Mouse (Mus musculus): Measurements from ENCODE around the gene Gm10961.
"Not testable (repeated sequence)": the region's sequence is repeated elsewhere in the genome, so short reads cannot be mapped to it uniquely, and the experiment has no call there.

Gm10961 gene

DNA sequence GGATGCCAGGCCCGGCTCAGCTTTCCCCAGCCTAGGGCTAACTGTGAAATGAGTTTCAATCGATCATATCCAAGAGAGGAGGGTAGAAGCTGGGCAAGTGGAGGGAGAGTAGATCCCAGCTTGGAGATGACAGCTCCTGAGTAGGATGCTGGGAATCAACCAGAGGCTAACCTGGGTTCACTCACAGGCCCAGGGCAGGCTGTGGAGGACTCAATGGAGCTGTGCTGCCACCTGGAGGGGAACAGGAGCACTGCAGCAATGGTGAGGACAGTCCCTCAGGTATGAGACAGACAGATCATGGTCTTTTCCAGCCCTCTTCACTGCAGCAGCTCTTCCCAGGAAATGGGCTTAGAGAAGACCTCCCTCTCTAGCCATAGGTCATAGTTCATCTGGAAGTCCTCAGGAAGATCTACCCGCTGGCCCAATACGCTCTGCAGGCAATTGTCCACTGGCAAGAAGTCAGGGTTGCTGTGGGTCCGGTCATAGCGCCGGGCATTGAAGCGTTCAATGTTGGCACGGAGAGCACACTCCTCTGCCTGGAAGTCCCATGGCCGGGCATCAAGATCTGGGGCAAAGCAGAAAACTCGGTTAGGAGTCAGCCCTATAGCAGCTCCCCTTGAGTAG lies 18.1 kb upstream of the Gm10961 start:
- in situ Hi-C loops (cut with MboI, MseI): no loop called here

DNA sequence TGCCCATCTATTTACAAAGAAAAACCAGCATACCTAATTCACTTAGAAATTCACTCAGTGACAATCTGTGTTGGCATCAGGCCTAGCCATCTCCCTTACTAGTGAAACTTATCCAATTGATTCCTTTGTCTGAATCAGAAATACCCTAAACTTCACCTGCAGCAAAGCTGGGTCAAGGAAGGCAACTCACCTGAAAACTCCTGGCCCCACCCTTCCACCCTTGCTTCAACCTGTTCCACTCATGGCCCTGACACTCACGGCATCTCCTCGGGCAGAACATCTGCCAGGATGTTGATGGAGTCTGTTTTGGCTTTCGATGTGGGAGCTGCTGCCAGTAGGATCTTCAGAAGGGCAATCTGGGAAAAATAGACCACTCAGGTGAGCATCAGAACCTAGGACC lies 13.3 kb upstream of the Gm10961 start:
- in situ Hi-C loops (cut with MboI, MseI): no loop called here

DNA sequence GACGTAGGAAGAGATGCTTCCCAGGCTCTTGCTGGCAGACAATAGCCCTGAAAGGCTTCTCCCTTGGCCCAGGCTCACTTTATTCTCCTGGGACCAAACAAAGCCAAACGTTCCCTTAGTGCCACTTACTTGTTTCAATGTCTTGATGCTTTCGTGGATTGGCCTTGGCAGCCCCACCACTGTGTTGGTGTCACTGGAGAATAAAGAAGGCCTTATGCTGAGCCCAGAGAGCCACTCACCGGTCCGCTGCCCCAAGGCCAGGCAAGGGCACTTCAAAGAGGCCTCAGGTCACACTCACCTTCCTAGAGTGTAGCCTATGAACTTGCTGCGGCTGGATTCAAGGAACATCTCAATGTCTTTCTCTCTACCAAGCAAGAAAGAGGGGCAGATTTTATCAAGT lies 11.2 kb upstream of the Gm10961 start:
- in situ Hi-C loops (cut with MboI, MseI): no loop called here

DNA sequence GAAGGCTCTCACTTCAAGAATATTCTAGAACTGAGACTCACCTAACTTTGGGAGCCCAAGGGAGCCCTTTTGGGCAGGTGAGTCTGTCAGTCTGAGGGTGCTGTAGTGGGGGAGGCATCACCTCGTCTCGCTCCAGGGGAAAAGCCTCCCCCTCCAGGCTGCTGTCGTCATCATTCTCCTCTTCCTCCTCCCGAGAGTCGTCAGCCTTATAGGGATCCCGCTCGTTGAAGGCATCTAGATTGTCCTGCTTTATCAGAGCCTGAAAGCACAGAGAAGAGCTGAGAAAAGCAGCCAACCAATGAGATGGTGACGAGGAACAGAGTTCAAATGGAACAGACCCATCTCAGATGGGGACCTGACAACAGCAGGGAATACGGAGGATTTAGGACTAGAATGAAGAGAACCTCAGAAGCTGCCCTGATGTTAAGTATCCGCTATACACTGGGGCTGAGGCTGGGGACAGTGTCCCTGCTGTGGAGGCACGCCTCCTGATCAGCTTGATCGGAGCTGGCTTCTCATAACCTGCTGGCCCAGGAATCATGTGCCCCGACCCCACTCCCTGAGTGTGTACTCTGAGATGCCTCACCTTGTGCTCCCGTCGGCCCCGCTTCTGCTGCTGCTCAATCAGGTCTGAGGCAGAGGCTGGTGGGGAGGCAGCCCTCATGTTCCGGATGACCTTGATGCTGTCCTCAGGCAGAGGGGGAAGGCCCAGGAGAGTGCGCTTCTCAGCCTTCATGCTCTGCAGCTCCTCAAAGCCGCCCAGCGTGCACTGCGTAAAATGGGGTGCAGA lies 9.6 kb upstream of the Gm10961 start:
- in situ Hi-C loops (cut with MboI, MseI): no loop called here

DNA sequence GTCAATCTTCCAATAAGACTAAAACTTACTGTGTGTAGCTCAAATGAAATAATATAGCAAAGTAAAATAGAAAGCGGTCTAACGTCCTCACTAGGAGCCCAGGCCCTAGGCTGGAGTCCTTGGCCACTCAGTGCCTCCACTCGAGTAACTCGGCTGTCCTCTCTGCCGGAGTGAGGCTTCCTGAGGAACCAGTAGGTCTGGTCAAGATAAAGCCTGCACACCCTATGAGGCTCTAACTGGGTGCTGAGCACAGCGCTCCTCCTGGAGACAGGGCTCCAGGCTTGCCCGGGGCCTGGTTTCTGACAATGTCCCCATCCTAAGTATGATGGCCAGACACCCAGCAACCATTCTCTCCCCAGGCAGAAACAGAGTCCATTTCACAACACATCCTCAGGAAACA lies 8.6 kb upstream of the Gm10961 start:
- in situ Hi-C loops (cut with MboI, MseI): no loop called here

DNA sequence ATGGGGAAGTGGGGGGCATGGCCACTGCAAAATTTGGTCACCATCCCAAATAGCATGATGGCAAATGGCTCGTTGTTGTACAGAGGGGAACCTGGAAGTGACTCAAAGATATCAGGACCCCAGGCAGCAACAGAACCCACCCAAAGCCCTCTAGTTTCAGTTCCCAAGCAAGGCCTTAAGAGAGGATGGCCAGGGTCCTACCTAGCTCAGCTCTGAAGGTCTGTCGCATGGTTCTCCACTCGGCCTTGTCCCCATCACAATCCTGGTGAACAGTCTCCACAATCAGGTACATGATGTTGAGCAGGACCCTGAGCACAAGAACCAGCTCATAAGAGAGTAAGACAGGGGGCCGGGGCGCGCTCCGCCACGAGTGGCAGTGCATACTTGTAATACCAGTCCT lies 6.7 kb upstream of the Gm10961 start:
- in situ Hi-C loops (cut with MboI, MseI): no loop called here

DNA sequence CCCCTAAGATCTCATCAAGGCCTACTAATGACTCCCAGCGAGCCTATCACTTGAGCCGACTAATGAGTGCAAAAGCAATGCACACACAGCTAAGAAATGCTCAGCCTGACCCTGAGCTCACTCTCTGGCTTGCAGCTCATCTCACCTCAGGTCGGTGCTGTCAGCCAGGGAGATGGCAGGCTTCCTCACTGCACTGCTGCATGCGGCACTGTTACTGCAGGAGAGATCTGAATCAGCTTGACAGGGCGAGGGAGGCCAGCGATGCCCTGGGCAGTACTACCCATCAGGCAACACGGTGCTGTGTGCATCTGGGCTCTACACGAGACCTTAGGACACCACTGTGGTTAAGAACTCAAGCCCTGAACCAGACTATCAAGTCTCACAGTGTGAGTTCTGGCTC lies 5.6 kb upstream of the Gm10961 start:
- in situ Hi-C loops (cut with MboI, MseI): no loop called here

DNA sequence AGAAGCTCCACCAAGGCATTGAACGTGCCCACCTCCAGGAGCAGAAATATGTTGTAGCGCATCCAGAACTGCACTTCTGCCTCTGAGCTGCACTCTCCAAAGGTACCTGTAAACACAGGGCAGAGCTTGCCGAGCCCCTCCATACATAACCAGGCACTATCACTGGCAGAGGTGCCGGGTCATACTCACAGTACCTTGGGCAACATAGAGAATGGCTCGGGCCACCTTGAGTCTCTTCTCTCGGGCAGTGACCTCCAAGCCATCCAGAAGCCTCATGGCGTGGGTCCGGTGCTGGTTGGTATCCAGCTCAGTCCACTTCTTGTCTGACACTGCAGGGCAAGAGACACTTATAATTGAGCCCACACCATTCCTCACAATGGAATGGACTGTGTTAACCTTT lies 4.4 kb upstream of the Gm10961 start:
- in situ Hi-C loops (cut with MboI, MseI): no loop called here

DNA sequence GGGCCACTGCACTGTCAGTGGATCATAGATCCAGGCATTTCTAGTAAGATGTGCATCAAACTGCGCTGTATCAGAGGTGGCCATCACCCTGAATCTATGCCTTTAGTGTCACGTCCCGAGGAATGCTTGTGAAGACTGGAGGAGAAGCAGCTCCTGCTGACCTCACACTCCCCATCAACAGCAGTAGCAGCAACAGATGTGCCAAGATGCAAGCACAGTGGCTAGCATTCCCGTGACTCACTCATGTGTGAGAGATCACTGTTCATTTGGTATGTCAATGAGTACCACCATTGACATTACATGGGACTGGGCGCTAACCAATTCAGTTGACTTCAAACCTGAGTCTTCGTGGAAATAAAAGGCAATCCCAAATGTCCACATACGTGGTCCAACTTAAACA lies 3.5 kb upstream of the Gm10961 start:
- in situ Hi-C loops (cut with MboI, MseI): no loop called here

DNA sequence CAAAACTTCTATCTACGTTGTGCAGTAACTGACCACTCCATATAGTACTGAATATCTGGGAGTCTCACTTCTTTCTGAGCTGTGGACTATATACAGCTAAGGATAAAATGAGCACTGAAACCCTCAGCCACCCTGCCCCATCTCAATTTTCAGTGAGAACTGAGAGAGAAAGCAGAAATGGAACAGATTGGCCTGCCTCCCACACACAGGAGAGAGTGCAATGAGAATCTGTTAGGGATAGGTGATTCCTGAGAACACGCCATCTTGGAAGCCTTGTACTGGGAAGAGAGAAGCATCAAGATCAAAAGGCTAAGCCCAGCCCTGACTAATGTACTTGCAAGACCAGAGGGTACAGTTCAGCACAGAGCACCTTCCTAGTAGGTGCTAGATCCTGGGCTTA lies 2.6 kb upstream of the Gm10961 start:
- in situ Hi-C loops (cut with MboI, MseI): no loop called here

DNA sequence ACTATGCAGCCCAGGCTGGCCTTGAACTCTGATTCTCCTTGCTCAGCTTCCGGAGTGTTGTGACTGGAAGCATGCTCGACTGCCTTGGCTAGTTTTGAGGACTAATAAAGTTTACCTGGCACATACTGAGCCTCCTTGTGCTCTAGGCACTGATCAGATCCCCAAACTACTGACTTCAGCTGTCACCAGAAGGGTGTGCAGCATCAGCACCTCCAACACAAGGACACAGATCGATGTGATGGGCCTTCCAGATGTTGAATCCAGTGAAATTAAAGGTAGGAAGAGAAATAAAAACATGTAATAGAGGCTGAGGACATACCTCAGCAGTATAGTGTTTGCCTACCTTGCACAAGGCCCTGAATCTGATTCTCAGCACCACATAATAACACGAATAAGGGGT lies 1.7 kb upstream of the Gm10961 start:
- in situ Hi-C loops (cut with MboI, MseI): no loop called here

DNA sequence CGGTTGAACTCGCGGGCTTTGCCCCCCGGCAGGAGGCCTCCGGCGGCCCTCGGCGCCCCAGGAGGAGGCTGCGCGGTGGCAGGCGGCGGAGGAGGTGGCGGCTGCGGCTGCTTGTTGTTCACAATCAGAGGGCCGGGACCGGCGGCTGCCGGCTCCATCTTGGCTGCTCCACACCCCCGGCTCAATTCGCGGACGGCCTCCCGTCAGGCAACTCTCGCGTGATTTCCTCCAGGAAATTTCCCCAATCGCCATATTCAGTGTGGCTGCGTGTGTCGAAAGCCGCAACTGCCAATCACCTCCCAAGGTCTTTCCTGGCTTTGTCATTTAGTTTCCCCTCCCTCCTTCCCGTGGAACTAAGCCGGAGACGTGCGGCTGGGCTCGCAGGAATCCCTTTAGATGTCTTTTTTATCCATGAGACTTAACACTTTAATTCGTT lies 419 bp downstream of the Gm10961 start, which contains the start of gene Strip1:
Strip1 (minus strand) TSS at position 172 of the 436 bp plus-strand sequence.
- in situ Hi-C loops (cut with MboI, MseI): no loop called here

DNA sequence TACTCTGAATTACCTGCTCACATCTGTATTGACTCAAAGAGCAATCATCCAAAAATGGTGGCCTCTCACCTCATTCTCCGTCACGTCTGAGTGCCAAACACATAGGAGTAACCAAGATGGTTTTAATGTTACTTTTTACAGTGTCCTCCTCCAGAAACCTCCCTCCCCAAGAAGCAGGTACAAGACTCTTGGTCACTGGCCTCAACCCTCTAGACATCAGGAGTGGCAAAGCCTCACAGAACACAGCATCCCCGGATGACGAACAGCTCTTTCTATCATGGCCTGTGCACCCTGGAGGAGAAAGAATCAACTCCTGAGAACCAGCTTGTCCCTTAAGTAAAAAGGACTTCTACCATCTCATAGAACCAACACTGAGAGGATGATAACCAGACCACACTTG lies 1.7 kb downstream of the Gm10961 start:
- in situ Hi-C loops (cut with MboI, MseI): no loop called here

DNA sequence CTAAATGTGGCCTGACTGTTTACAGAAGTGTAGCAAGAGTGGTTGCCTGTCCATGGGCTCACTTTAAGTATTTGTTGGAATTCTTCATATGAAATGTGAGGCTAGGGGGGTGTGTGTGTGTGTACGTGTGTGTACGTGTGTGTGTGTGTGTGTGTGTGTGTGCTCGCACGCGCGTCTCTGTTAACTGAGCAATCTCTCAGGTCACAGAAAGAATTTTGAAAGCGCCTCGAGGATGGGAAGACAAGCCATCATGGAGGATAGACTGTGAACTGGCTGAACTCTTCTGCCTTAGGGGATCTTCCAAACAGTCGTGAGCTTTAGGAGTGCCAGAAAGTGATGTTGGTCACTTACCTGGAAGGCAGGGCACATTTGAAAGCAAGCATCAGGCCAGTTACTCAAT lies 2.8 kb downstream of the Gm10961 start:
- in situ Hi-C loops (cut with MboI, MseI): no loop called here

DNA sequence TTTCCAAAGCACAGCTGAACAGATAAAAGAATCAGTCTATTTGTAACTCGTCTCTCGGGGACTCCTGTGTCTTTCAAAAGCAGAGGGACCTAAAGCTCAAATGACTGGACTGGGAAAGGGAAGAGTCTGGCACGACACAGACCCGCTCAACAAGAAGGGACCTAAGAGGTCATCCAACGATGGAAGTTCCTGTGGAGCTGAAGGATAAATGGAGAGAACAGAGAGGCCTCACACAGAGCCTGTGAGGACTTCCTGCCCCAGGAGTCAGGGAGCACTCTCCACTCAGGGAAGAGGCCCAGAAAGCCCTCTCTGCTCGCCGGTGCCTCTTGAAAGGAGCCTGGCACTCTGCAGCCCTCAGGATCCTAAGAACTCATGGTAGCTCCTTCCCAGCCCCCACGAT lies 4.7 kb downstream of the Gm10961 start:
- in situ Hi-C loops (cut with MboI, MseI): no loop called here

DNA sequence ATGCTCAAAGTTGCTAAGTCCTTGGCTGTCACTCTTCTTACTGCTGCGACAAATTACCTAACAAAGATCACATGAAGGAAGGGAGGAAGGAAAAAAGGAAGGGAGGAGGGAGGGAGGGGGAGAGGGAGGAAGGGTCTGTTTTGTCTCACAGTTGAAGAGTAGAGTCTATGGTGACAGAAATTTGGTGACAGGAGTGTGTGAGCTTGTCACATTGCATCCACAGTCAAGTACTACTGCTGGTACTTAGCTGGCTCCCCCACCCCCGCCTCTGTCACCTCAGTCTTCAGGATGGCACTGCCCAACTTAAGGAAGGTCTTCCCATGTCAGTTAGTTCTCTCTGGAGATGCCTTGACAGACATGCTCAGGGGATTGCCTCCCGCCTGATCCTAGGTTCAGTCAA lies 5.1 kb downstream of the Gm10961 start:
- in situ Hi-C loops (cut with MboI, MseI): no loop called here

DNA sequence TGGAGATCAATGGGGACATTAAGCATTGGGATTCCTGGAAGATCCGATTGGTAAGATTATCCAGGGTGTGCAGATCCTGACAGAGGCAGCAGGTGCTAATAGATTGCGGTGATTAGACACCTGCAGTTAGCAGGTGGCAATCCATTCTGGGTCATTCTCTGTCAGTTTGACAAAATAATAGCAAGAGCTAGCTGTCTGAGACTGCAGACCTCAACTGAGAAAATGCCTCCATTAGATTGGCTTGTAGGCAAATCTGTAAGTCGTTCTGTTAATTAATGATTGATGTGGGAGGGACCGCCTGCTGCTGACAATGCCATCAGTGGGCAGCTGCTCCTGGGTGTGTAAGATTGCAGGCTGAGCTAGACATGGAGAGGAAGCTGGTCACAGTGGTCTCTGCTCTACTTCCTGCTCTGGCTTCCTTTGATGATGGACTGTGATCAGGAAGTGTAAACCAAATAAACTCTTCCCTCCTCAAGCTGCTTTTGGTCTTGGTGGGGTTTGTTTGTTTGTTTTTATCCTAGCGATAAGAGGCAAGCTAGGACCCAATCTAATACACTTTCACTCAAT lies 6.6 kb downstream of the Gm10961 start:
- in situ Hi-C loops (cut with MboI, MseI): no loop called here

DNA sequence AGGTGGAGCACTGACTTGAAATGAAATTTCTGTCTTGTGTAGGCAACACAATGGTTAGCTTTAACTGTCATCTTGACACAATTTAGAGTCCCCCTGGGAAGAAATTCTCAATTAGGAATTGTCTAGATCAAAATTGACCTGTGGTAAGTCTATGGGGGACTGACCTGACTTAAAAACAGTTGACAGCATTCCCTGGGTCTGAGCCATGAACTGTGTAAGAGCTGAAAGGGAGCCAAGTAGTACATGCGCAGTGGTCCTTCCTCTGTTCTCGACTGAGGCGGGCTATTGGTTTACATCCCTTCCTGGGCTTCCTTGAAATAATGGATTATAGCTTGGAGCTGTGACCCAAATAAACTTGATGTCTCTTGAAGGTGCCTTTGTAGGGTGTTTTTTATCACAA lies 15.8 kb downstream of the Gm10961 start:
- in situ Hi-C loops (cut with MboI, MseI): no loop called here

DNA sequence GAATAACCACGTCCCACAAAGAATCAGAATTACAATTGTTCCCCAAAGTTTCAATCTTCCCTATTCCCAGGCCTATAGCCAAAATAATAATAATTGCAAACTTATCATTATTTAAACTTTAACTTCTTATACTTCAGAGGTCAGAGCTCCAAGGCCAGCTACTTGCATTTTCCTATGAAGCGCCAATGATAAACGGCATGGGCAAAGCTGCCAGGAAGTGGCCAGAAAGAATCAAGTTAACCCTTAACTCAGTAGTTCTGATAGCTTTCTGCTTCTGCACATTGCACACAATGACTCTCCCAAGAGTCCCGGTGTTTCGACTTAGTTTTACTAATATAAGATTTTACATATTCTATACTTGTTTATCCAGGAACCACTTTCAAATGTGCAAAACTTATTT lies 19.2 kb downstream of the Gm10961 start:
- in situ Hi-C loops (cut with MboI, MseI): not testable (repeated sequence)

DNA sequence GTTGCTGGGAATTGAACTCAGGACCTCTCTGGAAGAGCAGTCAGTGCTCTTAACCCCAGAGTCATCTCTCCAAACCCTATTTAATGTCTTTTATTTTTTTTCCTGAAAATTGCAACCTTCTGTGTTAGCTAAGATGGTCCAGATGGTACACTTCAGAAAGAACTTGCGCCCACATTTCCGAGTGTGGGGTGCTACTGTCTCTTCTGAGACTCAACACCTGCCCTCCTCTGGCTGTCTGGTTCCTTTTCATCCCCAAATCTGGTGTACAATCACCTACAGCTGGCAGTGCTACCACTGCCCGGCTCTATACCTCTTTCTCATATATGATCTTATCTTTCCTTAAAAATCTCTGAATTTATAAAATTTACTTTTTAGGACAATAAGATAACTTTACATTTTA lies 21.8 kb downstream of the Gm10961 start:
- in situ Hi-C loops (cut with MboI, MseI): no loop called here

DNA sequence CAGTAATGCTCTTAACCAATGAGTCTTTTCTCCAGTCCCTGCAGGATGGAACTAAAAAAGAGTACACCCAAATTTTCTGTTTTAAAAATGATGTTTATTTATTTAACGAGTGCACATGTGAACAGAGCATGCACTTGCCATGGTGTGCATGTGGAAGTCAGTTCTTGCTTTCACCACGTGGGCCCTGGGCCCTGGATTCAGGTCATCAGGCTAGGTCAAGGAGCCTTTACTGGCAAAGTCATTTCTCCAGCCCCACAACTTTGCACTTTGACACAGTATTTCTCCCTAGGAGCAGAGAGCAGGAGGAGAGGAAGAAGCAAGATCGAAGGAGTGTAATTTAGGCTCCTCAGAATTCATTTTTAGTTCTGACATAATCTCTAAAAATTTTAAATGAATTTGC lies 23.7 kb downstream of the Gm10961 start:
- in situ Hi-C loops (cut with MboI, MseI): no loop called here

DNA sequence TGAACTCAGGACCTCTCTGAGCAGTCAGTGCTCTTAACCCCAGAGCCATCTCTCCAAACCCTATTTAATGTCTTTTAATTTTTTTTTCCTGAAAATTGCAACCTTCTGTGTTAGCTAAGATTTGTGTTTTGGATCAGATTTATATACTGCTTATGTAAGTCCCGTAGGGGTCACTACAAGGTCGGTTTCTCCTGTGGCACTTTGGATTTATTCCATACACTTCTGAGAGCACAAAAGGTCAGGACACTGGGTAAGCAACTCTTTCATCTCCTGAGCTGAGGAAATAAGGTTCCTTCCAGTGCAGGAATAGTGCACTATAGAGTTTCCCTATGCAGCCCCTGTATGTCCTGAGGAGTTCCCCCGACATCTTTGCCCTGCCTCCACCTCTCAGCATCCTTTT lies 24.4 kb downstream of the Gm10961 start:
- in situ Hi-C loops (cut with MboI, MseI): no loop called here

DNA sequence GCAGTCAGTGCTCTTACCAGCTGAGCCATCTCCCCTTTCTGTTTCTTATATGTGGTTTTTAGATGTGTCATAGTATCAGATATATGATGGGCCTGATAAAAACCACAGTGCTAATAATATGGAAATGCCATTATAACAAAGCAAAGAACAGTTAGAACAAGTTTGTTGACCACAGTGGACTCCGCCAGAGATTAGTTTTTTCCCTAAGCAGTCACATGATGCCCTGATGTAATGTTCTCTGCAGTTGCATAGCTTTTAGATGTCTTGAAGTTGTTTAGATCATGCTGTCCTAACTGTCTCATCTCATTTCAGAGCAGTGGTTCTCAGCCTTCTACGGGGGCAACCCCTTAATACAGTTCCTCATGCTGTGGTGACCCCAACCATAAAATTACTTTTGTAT lies 25.0 kb downstream of the Gm10961 start:
- in situ Hi-C loops (cut with MboI, MseI): no loop called here

Measured in T-helper 1 cell (primary cell).